Mouse (Mus musculus): ENCODE measurements around the gene Tub. TPM values are rescaled to one million over a fixed set of nuclear protein-coding genes. Genes with fewer than 3 reads are reported as not detected.
A peak's percentile ranks its signal among the peaks of the same experiment; 100 is the strongest.

The Tub gene
- polyA plus RNA-seq, 1 experiment = 0.01 TPM

DNA sequence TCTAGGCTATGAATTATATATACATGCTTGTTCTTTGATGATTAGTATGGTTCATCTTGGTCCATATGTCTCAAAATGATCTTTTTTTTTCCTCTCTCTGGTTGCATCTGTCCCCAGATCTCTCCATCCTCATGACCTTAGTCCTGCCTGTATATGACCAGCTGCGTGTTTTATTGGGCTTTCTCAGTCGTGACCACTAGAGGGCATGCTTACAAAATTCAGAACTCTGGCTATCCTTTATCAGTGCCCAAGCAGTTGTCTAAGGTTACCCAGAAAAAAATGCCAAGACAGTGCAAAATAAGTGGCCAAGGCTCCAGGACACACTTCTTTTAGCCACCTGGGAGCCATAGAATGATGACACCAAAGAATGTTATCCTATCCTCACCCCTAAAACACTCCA is 6.1 kb upstream of the Tub start:
- peaks cover 59% of the 10 kb centered on the region for H3K36me3 ChIP-seq (ENCODE audit: control insufficient read depth, insufficient read depth)
- H3K27me3 ChIP-seq (ENCODE audit: control insufficient read depth, insufficient read depth, insufficient read length) = no peaks in the 10 kb centered on the region
- TF ChIP-seq FOSL1 (IDR thresholded peaks at IDR 0.05; ENCODE audit: insufficient read depth, low read length, poor library complexity, severe bottlenecking) (no peak), USF1 (IDR thresholded peaks at IDR 0.05; ENCODE audit: low read depth) (no peak), CTCF (IDR thresholded peaks at IDR 0.05; ENCODE audit: control insufficient read depth, insufficient read depth, insufficient read length) (peak; percentile 33), MYOG (IDR thresholded peaks at IDR 0.05; ENCODE audit: control insufficient read depth, extremely low read depth, insufficient read length) (no peak), MAX (IDR thresholded peaks at IDR 0.05) (no peak)
- H3K79me2 ChIP-seq (ENCODE audit: control insufficient read depth, insufficient read depth) = no peaks in the 10 kb centered on the region
- no peak overlapping the region for H3ac ChIP-seq (ENCODE audit: control insufficient read depth, insufficient read length, low read depth)
- H3K79me3 ChIP-seq (ENCODE audit: low read depth) = no peaks in the 10 kb centered on the region
- H3K4me3 ChIP-seq (ENCODE audit: insufficient read depth, poor library complexity, severe bottlenecking) = no peak overlapping the region

DNA sequence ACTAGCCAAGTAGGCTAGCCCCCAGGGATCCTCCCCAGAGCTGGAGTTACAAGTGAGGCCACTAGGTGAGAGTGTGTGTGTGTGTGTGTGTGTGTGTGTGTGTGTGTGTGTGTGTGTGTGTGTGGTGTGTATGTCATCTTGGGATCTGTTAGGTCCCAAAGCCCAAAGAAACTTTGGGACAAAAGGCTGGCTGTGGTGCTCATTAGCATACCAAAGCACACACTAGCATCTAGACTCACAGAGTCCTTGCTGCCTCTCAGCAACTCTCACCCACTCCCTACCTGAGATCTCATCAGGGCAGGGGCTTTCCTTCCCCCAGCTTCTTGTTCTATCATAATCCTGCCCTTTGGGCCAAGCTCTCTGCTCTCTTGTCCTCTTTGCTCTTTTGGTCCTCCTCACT is 1.5 kb upstream of the Tub start:
- Histone ChIP-seq H3ac (ENCODE audit: control insufficient read depth, insufficient read length, low read depth) (no peak overlapping the region), H3K4me3 (ENCODE audit: insufficient read depth, poor library complexity, severe bottlenecking) (no peak overlapping the region), H3K36me3 (ENCODE audit: control insufficient read depth, insufficient read depth) (peaks cover 18% of the 10 kb centered on the region), H3K27me3 (ENCODE audit: control insufficient read depth, insufficient read depth, insufficient read length) (peaks cover 9% of the 10 kb centered on the region), H3K79me3 (ENCODE audit: low read depth) (no peaks in the 10 kb centered on the region), H3K79me2 (ENCODE audit: control insufficient read depth, insufficient read depth) (no peaks in the 10 kb centered on the region)
- TF ChIP-seq CTCF (IDR thresholded peaks at IDR 0.05; ENCODE audit: control insufficient read depth, insufficient read depth, insufficient read length) (no peak), FOSL1 (IDR thresholded peaks at IDR 0.05; ENCODE audit: insufficient read depth, low read length, poor library complexity, severe bottlenecking) (no peak), CEBPB (IDR thresholded peaks at IDR 0.05; ENCODE audit: low read depth) (no peak), MAX (IDR thresholded peaks at IDR 0.05) (no peak), MYOG (IDR thresholded peaks at IDR 0.05; ENCODE audit: control insufficient read depth, extremely low read depth, insufficient read length) (no peak), MYOD1 (IDR thresholded peaks at IDR 0.05; ENCODE audit: control insufficient read depth, insufficient read length, low read depth) (no peak), USF1 (IDR thresholded peaks at IDR 0.05; ENCODE audit: low read depth) (no peak)

DNA sequence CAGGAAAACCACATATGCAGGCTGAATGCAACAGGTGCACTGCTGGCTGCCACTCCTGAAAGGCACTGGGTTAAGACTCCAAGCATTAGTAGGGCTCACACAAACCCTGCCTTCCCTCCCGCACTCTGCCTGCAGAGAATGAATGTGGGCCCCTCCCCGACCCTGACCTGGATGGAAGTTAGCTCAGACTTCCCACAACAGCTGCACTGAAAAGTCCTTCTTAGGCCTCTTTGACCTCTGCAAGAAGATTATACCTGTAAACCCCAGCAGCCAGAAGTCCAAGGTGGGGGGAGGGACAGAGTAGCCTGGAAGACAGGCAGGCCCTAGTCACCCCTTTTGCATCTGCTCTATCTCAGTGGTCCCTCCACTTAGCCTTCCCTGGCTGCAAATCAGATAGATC is 837 bp upstream of the Tub start:
- TF ChIP-seq CTCF (IDR thresholded peaks at IDR 0.05; ENCODE audit: control insufficient read depth, insufficient read depth, insufficient read length) (no peak), MYOD1 (IDR thresholded peaks at IDR 0.05; ENCODE audit: control insufficient read depth, insufficient read length, low read depth) (no peak), USF1 (IDR thresholded peaks at IDR 0.05; ENCODE audit: low read depth) (no peak), FOSL1 (IDR thresholded peaks at IDR 0.05; ENCODE audit: insufficient read depth, low read length, poor library complexity, severe bottlenecking) (no peak), MYOG (IDR thresholded peaks at IDR 0.05; ENCODE audit: control insufficient read depth, extremely low read depth, insufficient read length) (no peak), MAX (IDR thresholded peaks at IDR 0.05) (no peak), CEBPB (IDR thresholded peaks at IDR 0.05; ENCODE audit: low read depth) (no peak)
- no peaks in the 10 kb centered on the region for H3K79me3 ChIP-seq (ENCODE audit: low read depth)
- H3K4me3 ChIP-seq (ENCODE audit: insufficient read depth, poor library complexity, severe bottlenecking) = no peak overlapping the region
- no peak overlapping the region for H3ac ChIP-seq (ENCODE audit: control insufficient read depth, insufficient read length, low read depth)
- peaks cover 9% of the 10 kb centered on the region for H3K27me3 ChIP-seq (ENCODE audit: control insufficient read depth, insufficient read depth, insufficient read length)
- peaks cover 12% of the 10 kb centered on the region for H3K36me3 ChIP-seq (ENCODE audit: control insufficient read depth, insufficient read depth)
- no peaks in the 10 kb centered on the region for H3K79me2 ChIP-seq (ENCODE audit: control insufficient read depth, insufficient read depth)

DNA sequence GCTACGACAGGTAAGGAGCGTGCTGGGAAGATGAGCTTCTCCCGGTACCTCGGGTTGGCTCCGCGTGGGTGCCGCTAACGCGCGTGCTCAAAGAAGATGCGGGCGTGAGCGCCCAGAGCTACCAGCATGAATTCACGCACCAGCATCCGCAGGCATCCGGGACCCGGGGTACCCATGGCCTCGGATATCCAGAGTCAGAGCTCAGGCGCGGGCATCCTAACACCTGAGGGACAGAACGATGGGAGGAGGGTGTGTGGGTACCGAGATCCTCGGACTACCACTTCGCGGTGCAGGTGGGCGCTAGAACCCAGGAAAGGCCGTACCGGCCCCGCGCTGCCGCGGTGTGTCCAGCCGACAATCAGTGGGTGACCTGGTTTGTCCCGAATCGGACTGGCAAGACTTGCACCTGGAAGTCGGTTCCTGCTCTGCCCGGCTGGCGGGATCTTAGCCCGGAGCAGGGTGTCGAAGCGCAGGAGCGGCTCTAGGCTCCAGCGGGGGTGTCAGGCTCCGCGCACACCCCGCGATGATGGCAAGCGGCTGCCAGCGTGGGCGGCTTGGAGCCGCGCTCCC is 709 bp downstream of the Tub start:
- TF ChIP-seq CTCF (IDR thresholded peaks at IDR 0.05; ENCODE audit: control insufficient read depth, insufficient read depth, insufficient read length) = no peak
- TF ChIP-seq MYOD1 (IDR thresholded peaks at IDR 0.05; ENCODE audit: control insufficient read depth, insufficient read length, low read depth) = no peak
- no peak for TF ChIP-seq FOSL1 (IDR thresholded peaks at IDR 0.05; ENCODE audit: insufficient read depth, low read length, poor library complexity, severe bottlenecking)
- TF ChIP-seq MAX (IDR thresholded peaks at IDR 0.05) = no peak
- TF ChIP-seq MYOG (IDR thresholded peaks at IDR 0.05; ENCODE audit: control insufficient read depth, extremely low read depth, insufficient read length) = no peak
- TF ChIP-seq CEBPB (IDR thresholded peaks at IDR 0.05; ENCODE audit: low read depth) = no peak
- no peak for TF ChIP-seq USF1 (IDR thresholded peaks at IDR 0.05; ENCODE audit: low read depth)
- peaks cover 9% of the 10 kb centered on the region for H3K27me3 ChIP-seq (ENCODE audit: control insufficient read depth, insufficient read depth, insufficient read length)
- no peak overlapping the region for H3K4me3 ChIP-seq (ENCODE audit: insufficient read depth, poor library complexity, severe bottlenecking)
- H3K79me2 ChIP-seq (ENCODE audit: control insufficient read depth, insufficient read depth) = no peaks in the 10 kb centered on the region
- no peaks in the 10 kb centered on the region for H3K79me3 ChIP-seq (ENCODE audit: low read depth)
- H3K36me3 ChIP-seq (ENCODE audit: control insufficient read depth, insufficient read depth) = peaks cover 6% of the 10 kb centered on the region
- no peak overlapping the region for H3ac ChIP-seq (ENCODE audit: control insufficient read depth, insufficient read length, low read depth)

DNA sequence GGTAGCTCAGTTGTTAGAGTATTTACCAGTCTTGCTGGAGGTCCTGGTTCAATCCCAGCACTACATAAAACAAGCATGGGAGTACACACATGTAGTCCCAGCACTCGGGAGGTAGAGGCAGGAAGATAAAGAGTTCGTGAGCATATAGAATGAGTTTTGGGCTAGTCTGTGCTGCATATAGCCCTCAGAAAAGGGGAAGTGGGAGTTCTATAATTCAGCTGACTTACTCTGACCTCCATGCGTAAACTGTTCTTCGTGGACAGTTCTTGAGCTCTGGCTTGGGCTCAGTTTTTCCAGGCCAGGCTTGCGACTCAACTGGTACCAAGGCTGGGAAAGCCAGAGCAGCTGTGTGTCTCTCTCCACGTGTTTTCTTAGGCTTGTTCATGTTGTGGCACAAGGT is 2.7 kb downstream of the Tub start:
- Histone ChIP-seq H3K4me3 (ENCODE audit: insufficient read depth, poor library complexity, severe bottlenecking) (no peak overlapping the region), H3K36me3 (ENCODE audit: control insufficient read depth, insufficient read depth) (no peaks in the 10 kb centered on the region), H3ac (ENCODE audit: control insufficient read depth, insufficient read length, low read depth) (no peak overlapping the region), H3K27me3 (ENCODE audit: control insufficient read depth, insufficient read depth, insufficient read length) (peaks cover 9% of the 10 kb centered on the region), H3K79me3 (ENCODE audit: low read depth) (no peaks in the 10 kb centered on the region), H3K79me2 (ENCODE audit: control insufficient read depth, insufficient read depth) (no peaks in the 10 kb centered on the region)
- TF ChIP-seq USF1 (IDR thresholded peaks at IDR 0.05; ENCODE audit: low read depth) = no peak
- no peak for TF ChIP-seq MYOG (IDR thresholded peaks at IDR 0.05; ENCODE audit: control insufficient read depth, extremely low read depth, insufficient read length)
- no peak for TF ChIP-seq MAX (IDR thresholded peaks at IDR 0.05)
- no peak for TF ChIP-seq MYOD1 (IDR thresholded peaks at IDR 0.05; ENCODE audit: control insufficient read depth, insufficient read length, low read depth)
- TF ChIP-seq FOSL1 (IDR thresholded peaks at IDR 0.05; ENCODE audit: insufficient read depth, low read length, poor library complexity, severe bottlenecking) = no peak
- no peak for TF ChIP-seq CTCF (IDR thresholded peaks at IDR 0.05; ENCODE audit: control insufficient read depth, insufficient read depth, insufficient read length)
- no peak for TF ChIP-seq CEBPB (IDR thresholded peaks at IDR 0.05; ENCODE audit: low read depth)

DNA sequence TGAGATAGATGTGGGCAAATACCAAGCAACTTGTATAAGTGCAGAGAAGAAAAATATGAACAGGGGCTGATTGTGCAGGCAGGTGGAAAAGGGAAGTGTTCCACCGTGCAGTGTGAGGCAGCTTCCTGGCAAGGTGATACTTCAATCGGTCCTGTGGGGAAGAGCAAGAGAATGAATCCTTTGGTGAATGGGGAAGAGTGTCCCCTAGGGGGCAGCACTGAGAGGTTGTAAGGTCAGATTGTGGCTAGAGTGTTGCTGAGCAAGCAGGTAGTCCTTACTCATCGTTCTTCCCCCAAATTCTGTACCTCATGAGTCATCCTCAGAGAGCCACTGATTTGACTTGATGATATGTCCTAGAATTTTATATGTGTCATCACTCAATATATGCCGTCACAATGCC is 4.0 kb downstream of the Tub start:
- H3K27me3 ChIP-seq (ENCODE audit: control insufficient read depth, insufficient read depth, insufficient read length) = peaks cover 9% of the 10 kb centered on the region
- TF ChIP-seq CEBPB (IDR thresholded peaks at IDR 0.05; ENCODE audit: low read depth) (no peak), CTCF (IDR thresholded peaks at IDR 0.05; ENCODE audit: control insufficient read depth, insufficient read depth, insufficient read length) (no peak), USF1 (IDR thresholded peaks at IDR 0.05; ENCODE audit: low read depth) (no peak), MAX (IDR thresholded peaks at IDR 0.05) (no peak), MYOD1 (IDR thresholded peaks at IDR 0.05; ENCODE audit: control insufficient read depth, insufficient read length, low read depth) (no peak), MYOG (IDR thresholded peaks at IDR 0.05; ENCODE audit: control insufficient read depth, extremely low read depth, insufficient read length) (no peak), FOSL1 (IDR thresholded peaks at IDR 0.05; ENCODE audit: insufficient read depth, low read length, poor library complexity, severe bottlenecking) (no peak)
- H3K79me3 ChIP-seq (ENCODE audit: low read depth) = no peaks in the 10 kb centered on the region
- no peak overlapping the region for H3K4me3 ChIP-seq (ENCODE audit: insufficient read depth, poor library complexity, severe bottlenecking)
- H3K79me2 ChIP-seq (ENCODE audit: control insufficient read depth, insufficient read depth) = no peaks in the 10 kb centered on the region
- H3ac ChIP-seq (ENCODE audit: control insufficient read depth, insufficient read length, low read depth) = no peak overlapping the region
- no peaks in the 10 kb centered on the region for H3K36me3 ChIP-seq (ENCODE audit: control insufficient read depth, insufficient read depth)

Measured in C2C12 (cell line).